Mouse (Mus musculus): ENCODE data around the gene Ssbp1. TPM values are rescaled to one million over a fixed set of nuclear protein-coding genes. Genes with fewer than 3 reads are reported as not detected.
A peak's percentile ranks its signal among the peaks of the same experiment; 100 is the strongest.

Gene Ssbp1
- polyA plus RNA-seq, 1 experiment from 2014 or later: 202 TPM

DNA sequence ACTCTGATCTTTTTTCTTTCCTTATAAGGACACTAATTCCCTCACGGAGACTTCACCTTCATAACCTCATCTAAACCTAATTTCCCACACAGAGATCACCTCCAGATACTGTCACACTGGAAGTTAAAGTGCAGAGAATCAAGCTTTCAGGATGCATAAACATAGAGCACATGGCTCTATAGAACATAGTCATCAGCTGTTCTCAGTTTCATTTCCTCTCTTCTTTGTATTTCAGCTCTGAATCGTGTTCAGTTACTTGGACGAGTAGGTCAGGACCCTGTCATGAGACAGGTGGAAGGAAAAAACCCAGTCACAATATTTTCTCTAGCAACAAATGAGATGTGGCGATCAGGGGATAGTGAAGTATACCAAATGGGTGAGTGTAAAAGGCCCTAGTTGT is 5.0 kb downstream of the Ssbp1 start:
- DNase-seq (ENCODE audit: low spot score): no peak
- Histone ChIP-seq H3K9ac (replicated peaks; ENCODE audit: low read length) (no peak overlapping the region), H3K27ac (replicated peaks; ENCODE audit: low read depth, low read length) (no peak overlapping the region), H3K9me3 (replicated peaks; ENCODE audit: control insufficient read depth, low read length) (no peaks in the 10 kb centered on the region), H3K4me2 (ENCODE audit: low read depth, low read length) (no peak overlapping the region), H3K36me3 (replicated peaks; ENCODE audit: control insufficient read depth, insufficient read depth, low read depth, low read length) (peaks cover 10% of the 10 kb centered on the region), H3K4me3 (ENCODE audit: low read depth, low read length) (no peak overlapping the region), H3K4me1 (ENCODE audit: control insufficient read depth, insufficient read depth, low read length) (no peaks in the 10 kb centered on the region; the same call in 1 of the 2 replicates), H3K27me3 (ENCODE audit: control insufficient read depth, insufficient read depth, low read length) (no peaks in the 10 kb centered on the region)
- 80% methylated on average over 4 of the region's 4 CpGs for WGBS
- no peak for ATAC-seq (replicated peaks; ENCODE audit: insufficient number of reproducible peaks, low FRiP score, low TSS enrichment, low read depth)

DNA sequence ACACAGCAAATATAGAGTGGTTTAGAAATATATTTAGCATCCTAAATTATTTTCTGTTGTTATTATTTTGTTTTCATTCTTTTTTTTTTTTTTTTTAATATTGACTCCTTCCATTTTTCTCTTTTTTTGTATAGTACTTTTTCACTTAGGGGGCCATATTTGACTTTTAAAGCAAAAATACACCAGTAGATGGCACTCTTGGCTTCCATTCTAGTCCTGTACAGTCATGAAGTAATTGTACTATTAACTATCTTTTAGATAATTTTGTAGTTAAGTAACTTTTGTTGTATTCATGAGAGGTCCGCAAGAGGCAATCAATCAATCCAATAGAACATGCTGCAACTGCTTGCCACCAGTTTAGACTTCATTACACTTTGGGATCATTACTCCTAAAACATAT is 8.6 kb downstream of the Ssbp1 start:
- ATAC-seq (replicated peaks; ENCODE audit: insufficient number of reproducible peaks, low FRiP score, low TSS enrichment, low read depth) (no peak), DNase-seq (ENCODE audit: low spot score) (peak; percentile 49)
- no peaks in the 10 kb centered on the region for H3K27me3 ChIP-seq (ENCODE audit: control insufficient read depth, insufficient read depth, low read length)
- H3K9me3 ChIP-seq (replicated peaks; ENCODE audit: control insufficient read depth, low read length): no peaks in the 10 kb centered on the region
- no peak overlapping the region for H3K9ac ChIP-seq (replicated peaks; ENCODE audit: low read length)
- H3K27ac ChIP-seq (replicated peaks; ENCODE audit: low read depth, low read length): no peak overlapping the region
- H3K4me2 ChIP-seq (ENCODE audit: low read depth, low read length): no peak overlapping the region
- no peak overlapping the region for H3K4me3 ChIP-seq (ENCODE audit: low read depth, low read length)
- H3K4me1 ChIP-seq (ENCODE audit: control insufficient read depth, insufficient read depth, low read length): no peaks in the 10 kb centered on the region
- WGBS: 91% methylated on average over 1 of the region's 1 CpGs
- peaks cover 12% of the 10 kb centered on the region for H3K36me3 ChIP-seq (replicated peaks; ENCODE audit: control insufficient read depth, insufficient read depth, low read depth, low read length)

DNA sequence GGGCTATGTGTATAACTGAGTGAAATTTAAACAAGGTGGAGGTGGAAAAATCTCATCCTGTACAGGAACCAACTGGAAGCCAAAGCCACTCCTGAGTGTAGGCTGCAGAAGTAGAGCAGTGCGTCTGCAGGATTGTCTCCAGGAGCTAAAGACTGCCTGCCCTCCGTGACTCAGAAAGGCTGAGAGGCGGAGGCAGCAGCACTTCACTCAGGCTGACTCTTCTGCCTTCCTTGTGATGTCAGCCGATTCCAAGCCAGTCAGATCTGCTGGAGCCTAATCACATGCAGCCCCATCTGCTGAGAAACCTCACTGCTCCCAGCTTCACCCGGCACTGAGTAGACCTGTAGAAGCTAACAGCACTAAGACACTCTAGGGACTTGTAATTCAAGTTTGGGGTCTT is 11.2 kb downstream of the Ssbp1 start:
- Histone ChIP-seq H3K27me3 (ENCODE audit: control insufficient read depth, insufficient read depth, low read length) (no peaks in the 10 kb centered on the region), H3K4me2 (ENCODE audit: low read depth, low read length) (no peak overlapping the region), H3K27ac (replicated peaks; ENCODE audit: low read depth, low read length) (no peak overlapping the region), H3K4me3 (ENCODE audit: low read depth, low read length) (no peak overlapping the region), H3K4me1 (ENCODE audit: control insufficient read depth, insufficient read depth, low read length) (no peaks in the 10 kb centered on the region), H3K36me3 (replicated peaks; ENCODE audit: control insufficient read depth, insufficient read depth, low read depth, low read length) (peaks cover 12% of the 10 kb centered on the region), H3K9ac (replicated peaks; ENCODE audit: low read length) (no peak overlapping the region), H3K9me3 (replicated peaks; ENCODE audit: control insufficient read depth, low read length) (no peaks in the 10 kb centered on the region)
- DNase-seq (ENCODE audit: low spot score) (no peak), ATAC-seq (replicated peaks; ENCODE audit: insufficient number of reproducible peaks, low FRiP score, low TSS enrichment, low read depth) (no peak)
- WGBS: 91% methylated on average over 5 of the region's 5 CpGs

DNA sequence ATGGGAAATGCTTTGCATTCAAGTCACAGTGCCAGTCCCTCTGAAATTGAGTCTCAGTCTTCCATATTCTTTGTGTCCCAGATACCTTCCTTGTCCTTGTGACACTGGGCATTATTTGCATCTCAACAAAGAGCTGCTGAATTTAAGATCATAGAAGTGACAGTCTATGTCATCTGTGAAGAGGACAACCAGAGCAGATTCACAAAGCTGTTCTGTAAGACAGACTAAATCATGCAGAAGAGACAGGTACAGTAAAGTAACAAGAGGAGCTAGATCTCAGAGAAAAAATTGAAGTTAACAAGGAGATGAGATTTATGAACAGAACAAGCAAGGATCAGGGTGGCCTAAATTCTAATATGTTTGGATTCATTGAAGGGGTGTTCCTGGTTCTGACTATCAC is 19.8 kb downstream of the Ssbp1 start, which contains the start of gene Tas2r137:
Gene Tas2r137, plus strand, starts transcription at position 301 of the 400 bp plus-strand sequence.
- no peaks in the 10 kb centered on the region for H3K4me1 ChIP-seq (ENCODE audit: control insufficient read depth, insufficient read depth, low read length)
- no peaks in the 10 kb centered on the region for H3K27me3 ChIP-seq (ENCODE audit: control insufficient read depth, insufficient read depth, low read length)
- no peak for ATAC-seq (replicated peaks; ENCODE audit: insufficient number of reproducible peaks, low FRiP score, low TSS enrichment, low read depth)
- H3K4me2 ChIP-seq (ENCODE audit: low read depth, low read length): no peak within 1 kb of the TSS
- H3K36me3 ChIP-seq (replicated peaks; ENCODE audit: control insufficient read depth, insufficient read depth, low read depth, low read length): no peaks in the 10 kb centered on the region
- H3K9me3 ChIP-seq (replicated peaks; ENCODE audit: control insufficient read depth, low read length): no peaks in the 10 kb centered on the region
- no peak for DNase-seq (ENCODE audit: low spot score)
- no peak within 1 kb of the TSS for H3K27ac ChIP-seq (replicated peaks; ENCODE audit: low read depth, low read length)
- no peak within 1 kb of the TSS for H3K9ac ChIP-seq (replicated peaks; ENCODE audit: low read length)
- H3K4me3 ChIP-seq (ENCODE audit: low read depth, low read length): no peak within 1 kb of the TSS

DNA sequence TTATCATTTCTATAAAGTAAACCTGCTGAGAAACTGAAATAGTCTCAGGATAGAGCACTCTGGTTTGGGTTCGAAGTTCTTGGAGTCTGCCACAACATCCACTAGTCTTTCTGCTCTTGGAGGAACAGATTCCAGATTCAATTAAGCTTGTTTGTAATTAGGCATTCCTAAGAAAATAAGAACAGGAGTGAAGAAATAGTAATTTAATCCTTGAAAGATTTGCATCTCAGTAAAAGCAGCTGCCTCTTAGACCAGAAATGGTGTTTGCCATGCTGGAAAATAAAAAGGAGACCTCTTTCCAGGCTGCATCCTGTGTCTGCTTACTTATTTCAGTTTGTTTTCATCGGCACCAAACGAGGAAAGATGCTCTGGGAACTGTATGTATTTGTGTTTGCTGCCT is 22.1 kb downstream of the Ssbp1 start, which contains the start of gene Tas2r108:
Gene Tas2r108, plus strand, starts transcription at position 301 of the 400 bp plus-strand sequence.
- H3K27me3 ChIP-seq (ENCODE audit: control insufficient read depth, insufficient read depth, low read length): no peaks in the 10 kb centered on the region
- no peak within 1 kb of the TSS for H3K4me2 ChIP-seq (ENCODE audit: low read depth, low read length)

DNA sequence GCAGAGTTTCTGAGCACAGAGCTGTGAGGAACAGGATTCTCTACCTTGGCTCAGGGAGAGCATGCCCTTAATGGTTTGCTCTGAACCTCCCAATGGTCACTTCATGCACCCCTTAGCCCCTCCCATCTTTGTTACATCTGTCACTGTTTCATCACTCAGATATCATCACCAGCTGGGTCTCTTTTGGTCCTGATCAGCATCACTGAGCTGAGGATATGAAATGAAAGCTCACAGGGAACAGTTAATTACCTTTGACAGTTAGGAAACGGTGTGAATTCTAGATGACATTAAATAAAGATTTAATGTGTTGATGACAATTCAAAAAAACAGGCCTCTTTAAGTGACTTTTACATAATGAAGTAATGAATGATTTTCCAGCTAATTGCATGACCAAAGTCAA is 48.3 kb downstream of the Ssbp1 start, which contains the start of gene Prss37:
Gene Prss37, minus strand, starts transcription at position 101 of the 400 bp plus-strand sequence.
- Histone ChIP-seq H3K4me1 (ENCODE audit: control insufficient read depth, insufficient read depth, low read length) (no peaks in the 10 kb centered on the region), H3K27me3 (ENCODE audit: control insufficient read depth, insufficient read depth, low read length) (no peaks in the 10 kb centered on the region), H3K27ac (replicated peaks; ENCODE audit: low read depth, low read length) (no peak within 1 kb of the TSS), H3K4me3 (ENCODE audit: low read depth, low read length) (no peak within 1 kb of the TSS), H3K9ac (replicated peaks; ENCODE audit: low read length) (no peak within 1 kb of the TSS), H3K4me2 (ENCODE audit: low read depth, low read length) (no peak within 1 kb of the TSS), H3K36me3 (replicated peaks; ENCODE audit: control insufficient read depth, insufficient read depth, low read depth, low read length) (no peaks in the 10 kb centered on the region), H3K9me3 (replicated peaks; ENCODE audit: control insufficient read depth, low read length) (no peaks in the 10 kb centered on the region)
- no peak for DNase-seq (ENCODE audit: low spot score)
- WGBS: 76% methylated on average over 1 of the region's 1 CpGs
- ATAC-seq (replicated peaks; ENCODE audit: insufficient number of reproducible peaks, low FRiP score, low TSS enrichment, low read depth): no peak

More for the DNA sequence above, 22.1 kb downstream of the Ssbp1 start, which contains the start of gene Tas2r108:
- no peak within 1 kb of the TSS for H3K4me3 ChIP-seq (ENCODE audit: low read depth, low read length)
- ATAC-seq (replicated peaks; ENCODE audit: insufficient number of reproducible peaks, low FRiP score, low TSS enrichment, low read depth) (no peak), DNase-seq (ENCODE audit: low spot score) (no peak)
- 84% methylated on average over 3 of the region's 3 CpGs for WGBS
- no peak within 1 kb of the TSS for H3K9ac ChIP-seq (replicated peaks; ENCODE audit: low read length)
- H3K36me3 ChIP-seq (replicated peaks; ENCODE audit: control insufficient read depth, insufficient read depth, low read depth, low read length): no peaks in the 10 kb centered on the region
- H3K4me1 ChIP-seq (ENCODE audit: control insufficient read depth, insufficient read depth, low read length): no peaks in the 10 kb centered on the region
- H3K27ac ChIP-seq (replicated peaks; ENCODE audit: low read depth, low read length): no peak within 1 kb of the TSS
- H3K9me3 ChIP-seq (replicated peaks; ENCODE audit: control insufficient read depth, low read length): no peaks in the 10 kb centered on the region

Other genes with a start within 250 kb of the Ssbp1 start
- gene Agk, start 146.2 kb upstream of the Ssbp1 start, polyA plus RNA-seq (2014; fragmentation: Nextera tagmentation; extraction: Ambion mirVana): 49.9 and 50.1 TPM in 2 replicates
- 12.6 and 14.1 TPM in 2 replicates for gene E330009J07Rik, start 35.2 kb upstream of the Ssbp1 start, polyA plus RNA-seq (2014; fragmentation: Nextera tagmentation; extraction: Ambion mirVana)
- not detected in 2 replicates for gene Wee2, start 32.3 kb upstream of the Ssbp1 start, polyA plus RNA-seq (2014; fragmentation: Nextera tagmentation; extraction: Ambion mirVana)
- gene Tas2r137, start 19.9 kb downstream of the Ssbp1 start, polyA plus RNA-seq (2014; fragmentation: Nextera tagmentation; extraction: Ambion mirVana): not detected in 2 replicates
- 0.21 TPM in 1 of 2 replicates, not detected in the other for gene Tas2r108, start 22.2 kb downstream of the Ssbp1 start, polyA plus RNA-seq (2014; fragmentation: Nextera tagmentation; extraction: Ambion mirVana)
- not detected in 2 replicates for gene Prss37, start 48.2 kb downstream of the Ssbp1 start, polyA plus RNA-seq (2014; fragmentation: Nextera tagmentation; extraction: Ambion mirVana)
- gene Olfr461, start 83.7 kb downstream of the Ssbp1 start, polyA plus RNA-seq (2014; fragmentation: Nextera tagmentation; extraction: Ambion mirVana): 0.06 and 0.13 TPM in 2 replicates
- not detected in 2 replicates for gene Olfr460, start 98.1 kb downstream of the Ssbp1 start, polyA plus RNA-seq (2014; fragmentation: Nextera tagmentation; extraction: Ambion mirVana)
- gene Clec5a, start 114.5 kb downstream of the Ssbp1 start, polyA plus RNA-seq (2014; fragmentation: Nextera tagmentation; extraction: Ambion mirVana): 0.74 and 1.5 TPM in 2 replicates
- gene Tas2r138, start 142.0 kb downstream of the Ssbp1 start, polyA plus RNA-seq (2014; fragmentation: Nextera tagmentation; extraction: Ambion mirVana): not detected in 2 replicates
- gene Mgam, start 157.5 kb downstream of the Ssbp1 start, polyA plus RNA-seq (2014; fragmentation: Nextera tagmentation; extraction: Ambion mirVana): not detected in 2 replicates